In the genomic region with DNA sequence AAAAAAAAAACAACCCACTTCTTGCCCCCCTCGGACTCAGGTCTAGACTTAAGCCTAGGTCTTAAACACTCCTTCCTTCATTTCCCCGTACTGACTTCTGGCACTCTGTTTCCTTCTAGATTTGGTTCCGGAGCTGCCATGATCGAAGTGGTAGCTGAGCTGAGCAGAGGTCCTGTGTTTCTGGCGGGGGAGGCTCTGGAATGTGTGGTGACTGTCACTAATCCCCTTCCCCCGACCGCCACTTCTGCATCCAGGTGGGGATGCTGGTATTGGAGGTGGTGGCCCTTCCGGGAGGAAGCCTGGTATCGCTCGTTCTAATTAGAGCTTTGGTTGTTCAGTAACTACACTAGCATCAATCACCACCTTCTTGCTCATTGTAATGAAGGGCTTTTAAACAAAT, we compare ENCODE assay signal across 9 mouse cellular contexts. TPM values are rescaled to one million over a fixed set of nuclear protein-coding genes. Genes with fewer than 3 reads are reported as not detected.
A peak's percentile ranks its signal among the peaks of the same experiment; 100 is the strongest.
DNase-seq lines count a peak whose midpoint lies in the region; ATAC-seq and TF ChIP-seq lines count a peak whose summit lies in the region.
"Had no signal": no experiment of that assay in that cellular context is flagged by ENCODE, and none has a peak within 500 bp of the region (broad histone marks: within the 10 kb centered on the region; RNA-seq: fewer than 3 reads in every experiment).

No protein-coding gene starts in this region.

- peak overlapping the region; percentile 93 for H3K27ac ChIP-seq in kidney, embryonic 15.5 days
- H3K27ac ChIP-seq in bone marrow macrophage, adult 2 months (ENCODE audit: insufficient read depth, low read depth, low read length): no peak overlapping the region
- H3K27ac ChIP-seq in heart, embryonic 16.5 days (ENCODE audit: low read length): peak overlapping the region; percentile 87
- peak overlapping the region; percentile 94 for H3K27ac ChIP-seq in midbrain, embryonic 10.5 days (replicated peaks)

- no peak for TF ChIP-seq POLR2A in bone marrow macrophage, adult 2 months (IDR thresholded peaks at IDR 0.05; ENCODE audit: borderline replicate concordance, low read depth, low read length)

- H3K36me3 ChIP-seq in kidney, embryonic 15.5 days: peaks cover 44% of the 10 kb centered on the region
- peaks cover 29% of the 10 kb centered on the region for H3K36me3 ChIP-seq in heart, embryonic 16.5 days (ENCODE audit: control insufficient read depth, insufficient read depth)
- peaks cover 52% of the 10 kb centered on the region for H3K36me3 ChIP-seq in midbrain, embryonic 10.5 days

- no peak for TF ChIP-seq CTCF in bone marrow macrophage, adult 2 months (IDR thresholded peaks at IDR 0.05; ENCODE audit: low read depth, low read length)

- H3K4me1 ChIP-seq in kidney, embryonic 15.5 days: peaks cover 48% of the 10 kb centered on the region
- H3K4me1 ChIP-seq in bone marrow macrophage, adult 2 months (ENCODE audit: control insufficient read depth, insufficient read depth, low read length): peaks cover 16% of the 10 kb centered on the region
- peaks cover 27% of the 10 kb centered on the region for H3K4me1 ChIP-seq in heart, embryonic 16.5 days (ENCODE audit: control insufficient read depth, insufficient read depth, low read length)
- H3K4me1 ChIP-seq in midbrain, embryonic 10.5 days: peaks cover 44% of the 10 kb centered on the region

- H3K27me3 ChIP-seq in kidney, embryonic 15.5 days: no peaks in the 10 kb centered on the region
- no peaks in the 10 kb centered on the region for H3K27me3 ChIP-seq in heart, embryonic 16.5 days (ENCODE audit: control insufficient read depth, insufficient read depth, low read length)
- H3K27me3 ChIP-seq in midbrain, embryonic 10.5 days (ENCODE audit: low read depth, poor library complexity, severe bottlenecking): no peaks in the 10 kb centered on the region

- DNase-seq in kidney, adult 18-20 months: no peak
- no peak for DNase-seq in midbrain, embryonic 10.5 days (ENCODE audit: low spot score)
- DNase-seq in urinary bladder, adult 2 months (ENCODE audit: low spot score): no peak
- no peak for DNase-seq in layer of hippocampus, postnatal 36 days
- no peak for DNase-seq in gastrocnemius, postnatal 10 days

- H3K9me3 ChIP-seq in kidney, embryonic 15.5 days (replicated peaks): no peaks in the 10 kb centered on the region
- H3K9me3 ChIP-seq in heart, embryonic 16.5 days (replicated peaks; ENCODE audit: control insufficient read depth, low read length): no peaks in the 10 kb centered on the region
- no peaks in the 10 kb centered on the region for H3K9me3 ChIP-seq in midbrain, embryonic 10.5 days (replicated peaks)

- ATAC-seq in kidney, embryonic 15.5 days (replicated peaks; ENCODE audit: low FRiP score): no peak
- ATAC-seq in heart, embryonic 16.5 days (replicated peaks; ENCODE audit: extremely low read depth, insufficient read depth, low FRiP score): no peak

- peak overlapping the region; percentile 72 for H3K9ac ChIP-seq in kidney, embryonic 15.5 days
- H3K9ac ChIP-seq in heart, embryonic 16.5 days (ENCODE audit: low read length): peak overlapping the region; percentile 91

- H3K4me2 ChIP-seq in kidney, embryonic 15.5 days: peak overlapping the region; percentile 81
- peak overlapping the region; percentile 76 for H3K4me2 ChIP-seq in heart, embryonic 16.5 days (ENCODE audit: low read depth, low read length)

- 6% methylated on average over 10 of the region's 10 CpGs for WGBS in kidney, embryonic 15.5 days
- 4% methylated on average over 10 of the region's 10 CpGs for WGBS in heart, embryonic 16.5 days
- 11% methylated on average over 10 of the region's 10 CpGs for WGBS in midbrain, embryonic 10.5 days

- peak overlapping the region; percentile 62 for H3K4me3 ChIP-seq in kidney, embryonic 15.5 days (replicated peaks)
- peak overlapping the region; percentile 98 for H3K4me3 ChIP-seq in bone marrow macrophage, adult 2 months (ENCODE audit: insufficient read depth, low read length)
- H3K4me3 ChIP-seq in heart, embryonic 16.5 days (ENCODE audit: low read length): peak overlapping the region; percentile 80
- peak overlapping the region; percentile 93 for H3K4me3 ChIP-seq in midbrain, embryonic 10.5 days

RNA-seq across cellular contexts. Expression of a gene that starts 0.6 kb away (rescaled TPM):
- 20.4 and 22.7 TPM in 2 replicates for polyA plus RNA-seq in kidney, embryonic 15.5 days (2015; fragmentation: Nextera tagmentation; extraction: Ambion mirVana)
- 9.6 and 11.3 TPM in 2 replicates for polyA plus RNA-seq in bone marrow macrophage, adult 2 months (2012; ENCODE audit: insufficient read depth, insufficient read length, missing spikeins)
- polyA plus RNA-seq in heart, embryonic 16.5 days (2015; fragmentation: Nextera tagmentation; extraction: Ambion mirVana): 22.7 TPM in 2 replicates
- 26.7 and 31.6 TPM in 2 replicates for polyA plus RNA-seq in midbrain, embryonic 10.5 days (2016; fragmentation: Nextera tagmentation; extraction: Ambion mirVana)
- polyA plus RNA-seq in urinary bladder, adult 2 months (2012; rRNA removed): 15.1 and 16.8 TPM in 2 replicates
- total RNA-seq in layer of hippocampus, postnatal 36 days (2021): 10 to 100 TPM; 58.8 to 59.6 TPM
- total RNA-seq in gastrocnemius, postnatal 10 days (2021): 1 to 10 TPM; 6.7 to 9.1 TPM

RNA-seq across cellular contexts. Expression of a gene that starts 0.7 kb away (rescaled TPM):
- 29.3 and 30.7 TPM in 2 replicates for polyA plus RNA-seq in kidney, embryonic 15.5 days (2015; fragmentation: Nextera tagmentation; extraction: Ambion mirVana)
- polyA plus RNA-seq in bone marrow macrophage, adult 2 months (2012; ENCODE audit: insufficient read depth, insufficient read length, missing spikeins): 15.8 and 17.3 TPM in 2 replicates
- polyA plus RNA-seq in heart, embryonic 16.5 days (2015; fragmentation: Nextera tagmentation; extraction: Ambion mirVana): 20.9 and 21.7 TPM in 2 replicates
- polyA plus RNA-seq in midbrain, embryonic 10.5 days (2016; fragmentation: Nextera tagmentation; extraction: Ambion mirVana): 20.7 and 21.0 TPM in 2 replicates
- 34.9 and 35.1 TPM in 2 replicates for polyA plus RNA-seq in urinary bladder, adult 2 months (2012; rRNA removed)
- total RNA-seq in layer of hippocampus, postnatal 36 days (2021): 10 to 100 TPM; 43.2 to 51.2 TPM
- 10 to 100 TPM; 22.9 to 30.4 TPM for total RNA-seq in gastrocnemius, postnatal 10 days (2021)

RNA-seq across cellular contexts. Expression of a gene that starts 5.0 kb away (rescaled TPM):
- polyA plus RNA-seq in kidney, embryonic 15.5 days (2015; fragmentation: Nextera tagmentation; extraction: Ambion mirVana): 1.3 and 2.6 TPM in 2 replicates
- polyA plus RNA-seq in bone marrow macrophage, adult 2 months (2012; ENCODE audit: insufficient read depth, insufficient read length, missing spikeins): not detected in 2 replicates
- polyA plus RNA-seq in heart, embryonic 16.5 days (2015; fragmentation: Nextera tagmentation; extraction: Ambion mirVana): 0.89 and 1.1 TPM in 2 replicates
- 0.32 and 0.74 TPM in 2 replicates for polyA plus RNA-seq in midbrain, embryonic 10.5 days (2016; fragmentation: Nextera tagmentation; extraction: Ambion mirVana)
- 0.44 TPM in 1 of 2 replicates, not detected in the other for polyA plus RNA-seq in urinary bladder, adult 2 months (2012; rRNA removed)
- not detected for total RNA-seq in layer of hippocampus, postnatal 36 days (2021)
- under 1 TPM; 0.33 to 0.38 TPM for total RNA-seq in gastrocnemius, postnatal 10 days (2021)
- total RNA-seq: layer of hippocampus, postnatal 10 days had no signal

RNA-seq across cellular contexts. Expression of a gene that starts 16.8 kb away (rescaled TPM):
- 71.8 and 81.0 TPM in 2 replicates for polyA plus RNA-seq in kidney, embryonic 15.5 days (2015; fragmentation: Nextera tagmentation; extraction: Ambion mirVana)
- 168 and 219 TPM in 2 replicates for polyA plus RNA-seq in bone marrow macrophage, adult 2 months (2012; ENCODE audit: insufficient read depth, insufficient read length, missing spikeins)
- polyA plus RNA-seq in heart, embryonic 16.5 days (2015; fragmentation: Nextera tagmentation; extraction: Ambion mirVana): 68.7 and 80.0 TPM in 2 replicates
- polyA plus RNA-seq in midbrain, embryonic 10.5 days (2016; fragmentation: Nextera tagmentation; extraction: Ambion mirVana): 43.3 and 47.2 TPM in 2 replicates
- 124 and 153 TPM in 2 replicates for polyA plus RNA-seq in urinary bladder, adult 2 months (2012; rRNA removed)
- total RNA-seq in layer of hippocampus, postnatal 36 days (2021): 10 to 100 TPM; 44.8 to 49.0 TPM
- 100 to 1,000 TPM in 1 of 2 experiments, 10 to 100 TPM in 1; 84.9 to 112 TPM for total RNA-seq in gastrocnemius, postnatal 10 days (2021)

RNA-seq across cellular contexts. Expression of a gene that starts 17.1 kb away (rescaled TPM):
- polyA plus RNA-seq in kidney, embryonic 15.5 days (2015; fragmentation: Nextera tagmentation; extraction: Ambion mirVana): 61.6 and 66.4 TPM in 2 replicates
- polyA plus RNA-seq in bone marrow macrophage, adult 2 months (2012; ENCODE audit: insufficient read depth, insufficient read length, missing spikeins): 50.7 and 54.0 TPM in 2 replicates
- polyA plus RNA-seq in heart, embryonic 16.5 days (2015; fragmentation: Nextera tagmentation; extraction: Ambion mirVana): 60.3 and 61.8 TPM in 2 replicates
- 43.1 and 49.1 TPM in 2 replicates for polyA plus RNA-seq in midbrain, embryonic 10.5 days (2016; fragmentation: Nextera tagmentation; extraction: Ambion mirVana)
- polyA plus RNA-seq in urinary bladder, adult 2 months (2012; rRNA removed): 57.7 and 77.0 TPM in 2 replicates
- 10 to 100 TPM; 72.6 to 73.2 TPM for total RNA-seq in layer of hippocampus, postnatal 36 days (2021)
- total RNA-seq in gastrocnemius, postnatal 10 days (2021): 10 to 100 TPM; 39.6 to 45.0 TPM
